Mouse (Mus musculus): ENCODE measurements around the gene Ryr3. TPM values are rescaled to one million over a fixed set of nuclear protein-coding genes. Genes with fewer than 3 reads are reported as not detected.
"Not testable (repeated sequence)": the region's sequence is repeated elsewhere in the genome, so short reads cannot be mapped to it uniquely, and the experiment has no call there.

The Ryr3 gene
- polyA plus RNA-seq, 1 experiment from 2014 or later = 0.91 TPM

GRCm38 (mm10) chr2:113091316-113091715 is 125.6 kb downstream of the Ryr3 start:
- H3K4me2 ChIP-seq (ENCODE audit: low read depth, low read length, severe bottlenecking); H3K36me3 ChIP-seq (ENCODE audit: control insufficient read depth, insufficient read depth, low read length); H3K9me3 ChIP-seq (ENCODE audit: control insufficient read depth, low read length); H3K27ac ChIP-seq (ENCODE audit: low read depth, low read length); ATAC-seq (replicated peaks; ENCODE audit: low FRiP score); H3K4me1 ChIP-seq (replicated peaks; ENCODE audit: control insufficient read depth, insufficient read depth, low read length); H3K4me3 ChIP-seq (ENCODE audit: low read depth, low read length); H3K9ac ChIP-seq (ENCODE audit: low read length); DNase-seq (ENCODE audit: low spot score); H3K27me3 ChIP-seq (ENCODE audit: control insufficient read depth, insufficient read depth, low read length): not testable (repeated sequence)
- 91% methylated on average over 1 of the region's 1 CpGs for WGBS

GRCm38 (mm10) chr2:113076396-113076795 is 140.5 kb downstream of the Ryr3 start:
- Histone ChIP-seq H3K4me3 (ENCODE audit: low read depth, low read length) (no peak overlapping the region), H3K9ac (ENCODE audit: low read length) (no peak overlapping the region), H3K9me3 (ENCODE audit: control insufficient read depth, low read length) (no peaks in the 10 kb centered on the region), H3K27ac (ENCODE audit: low read depth, low read length) (no peak overlapping the region), H3K4me2 (ENCODE audit: low read depth, low read length, severe bottlenecking) (no peak overlapping the region), H3K27me3 (ENCODE audit: control insufficient read depth, insufficient read depth, low read length) (no peaks in the 10 kb centered on the region), H3K36me3 (ENCODE audit: control insufficient read depth, insufficient read depth, low read length) (no peaks in the 10 kb centered on the region), H3K4me1 (replicated peaks; ENCODE audit: control insufficient read depth, insufficient read depth, low read length) (no peaks in the 10 kb centered on the region)
- no peak for ATAC-seq (replicated peaks; ENCODE audit: low FRiP score)
- no peak for DNase-seq (ENCODE audit: low spot score)
- 90% methylated on average over 4 of the region's 4 CpGs for WGBS

GRCm38 (mm10) chr2:113059367-113059766 is 157.5 kb downstream of the Ryr3 start:
- H3K4me1 ChIP-seq (replicated peaks; ENCODE audit: control insufficient read depth, insufficient read depth, low read length) = no peaks in the 10 kb centered on the region
- ATAC-seq (replicated peaks; ENCODE audit: low FRiP score) = no peak

GRCm38 (mm10) chr2:113058914-113059313 is 158.0 kb downstream of the Ryr3 start:
- no peak overlapping the region for H3K27ac ChIP-seq (ENCODE audit: low read depth, low read length)
- ATAC-seq (replicated peaks; ENCODE audit: low FRiP score) (no peak), DNase-seq (ENCODE audit: low spot score) (no peak)
- H3K9me3 ChIP-seq (ENCODE audit: control insufficient read depth, low read length) = no peaks in the 10 kb centered on the region
- no peak overlapping the region for H3K4me2 ChIP-seq (ENCODE audit: low read depth, low read length, severe bottlenecking)
- 73% methylated on average over 5 of the region's 5 CpGs for WGBS
- no peaks in the 10 kb centered on the region for H3K4me1 ChIP-seq (replicated peaks; ENCODE audit: control insufficient read depth, insufficient read depth, low read length)
- H3K36me3 ChIP-seq (ENCODE audit: control insufficient read depth, insufficient read depth, low read length) = no peaks in the 10 kb centered on the region
- no peak overlapping the region for H3K4me3 ChIP-seq (ENCODE audit: low read depth, low read length)
- no peak overlapping the region for H3K9ac ChIP-seq (ENCODE audit: low read length)
- H3K27me3 ChIP-seq (ENCODE audit: control insufficient read depth, insufficient read depth, low read length) = no peaks in the 10 kb centered on the region

More at GRCm38 (mm10) chr2:113059367-113059766, 157.5 kb downstream of the Ryr3 start:
- Histone ChIP-seq H3K4me2 (ENCODE audit: low read depth, low read length, severe bottlenecking) (no peak overlapping the region), H3K36me3 (ENCODE audit: control insufficient read depth, insufficient read depth, low read length) (no peaks in the 10 kb centered on the region), H3K4me3 (ENCODE audit: low read depth, low read length) (no peak overlapping the region), H3K9me3 (ENCODE audit: control insufficient read depth, low read length) (no peaks in the 10 kb centered on the region), H3K9ac (ENCODE audit: low read length) (no peak overlapping the region), H3K27me3 (ENCODE audit: control insufficient read depth, insufficient read depth, low read length) (no peaks in the 10 kb centered on the region), H3K27ac (ENCODE audit: low read depth, low read length) (no peak overlapping the region)
- DNase-seq (ENCODE audit: low spot score) = no peak
- WGBS = 84% methylated on average over 5 of the region's 5 CpGs

- Histone ChIP-seq H3K27ac (ENCODE audit: low read depth, low read length) (no peak overlapping the region), H3K36me3 (ENCODE audit: control insufficient read depth, insufficient read depth, low read length) (no peaks in the 10 kb centered on the region), H3K4me2 (ENCODE audit: low read depth, low read length, severe bottlenecking) (no peak overlapping the region), H3K4me1 (replicated peaks; ENCODE audit: control insufficient read depth, insufficient read depth, low read length) (no peaks in the 10 kb centered on the region), H3K9me3 (ENCODE audit: control insufficient read depth, low read length) (no peaks in the 10 kb centered on the region), H3K27me3 (ENCODE audit: control insufficient read depth, insufficient read depth, low read length) (no peaks in the 10 kb centered on the region), H3K9ac (ENCODE audit: low read length) (no peak overlapping the region), H3K4me3 (ENCODE audit: low read depth, low read length) (no peak overlapping the region)
- ATAC-seq (replicated peaks; ENCODE audit: low FRiP score) (no peak), DNase-seq (ENCODE audit: low spot score) (no peak)
- WGBS = 75% methylated on average over 3 of the region's 3 CpGs
Measured at GRCm38 (mm10) chr2:113058116-113058515, 158.8 kb downstream of the Ryr3 start.

GRCm38 (mm10) chr2:113055591-113055990 is 161.3 kb downstream of the Ryr3 start:
- no peak overlapping the region for H3K4me2 ChIP-seq (ENCODE audit: low read depth, low read length, severe bottlenecking)
- H3K36me3 ChIP-seq (ENCODE audit: control insufficient read depth, insufficient read depth, low read length) = no peaks in the 10 kb centered on the region
- ATAC-seq (replicated peaks; ENCODE audit: low FRiP score) (no peak), DNase-seq (ENCODE audit: low spot score) (no peak)
- no peak overlapping the region for H3K4me3 ChIP-seq (ENCODE audit: low read depth, low read length)
- no peak overlapping the region for H3K27ac ChIP-seq (ENCODE audit: low read depth, low read length)
- no peaks in the 10 kb centered on the region for H3K9me3 ChIP-seq (ENCODE audit: control insufficient read depth, low read length)
- H3K9ac ChIP-seq (ENCODE audit: low read length) = no peak overlapping the region
- H3K27me3 ChIP-seq (ENCODE audit: control insufficient read depth, insufficient read depth, low read length) = no peaks in the 10 kb centered on the region
- H3K4me1 ChIP-seq (replicated peaks; ENCODE audit: control insufficient read depth, insufficient read depth, low read length) = no peaks in the 10 kb centered on the region
- WGBS = 90% methylated on average over 2 of the region's 2 CpGs

GRCm38 (mm10) chr2:113049831-113050230 is 167.1 kb downstream of the Ryr3 start:
- no peak overlapping the region for H3K4me3 ChIP-seq (ENCODE audit: low read depth, low read length)
- no peak for ATAC-seq (replicated peaks; ENCODE audit: low FRiP score)
- H3K4me1 ChIP-seq (replicated peaks; ENCODE audit: control insufficient read depth, insufficient read depth, low read length) = no peaks in the 10 kb centered on the region
- 78% methylated on average over 1 of the region's 1 CpGs for WGBS
- no peaks in the 10 kb centered on the region for H3K36me3 ChIP-seq (ENCODE audit: control insufficient read depth, insufficient read depth, low read length)
- no peak overlapping the region for H3K4me2 ChIP-seq (ENCODE audit: low read depth, low read length, severe bottlenecking)
- no peak overlapping the region for H3K27ac ChIP-seq (ENCODE audit: low read depth, low read length)
- H3K9ac ChIP-seq (ENCODE audit: low read length) = no peak overlapping the region
- DNase-seq (ENCODE audit: low spot score) = no peak
- no peaks in the 10 kb centered on the region for H3K27me3 ChIP-seq (ENCODE audit: control insufficient read depth, insufficient read depth, low read length)
- H3K9me3 ChIP-seq (ENCODE audit: control insufficient read depth, low read length) = no peaks in the 10 kb centered on the region

GRCm38 (mm10) chr2:113036550-113036949 is 180.3 kb downstream of the Ryr3 start:
- no peaks in the 10 kb centered on the region for H3K27me3 ChIP-seq (ENCODE audit: control insufficient read depth, insufficient read depth, low read length)
- no peak for DNase-seq (ENCODE audit: low spot score)
- no peak overlapping the region for H3K4me3 ChIP-seq (ENCODE audit: low read depth, low read length)
- ATAC-seq (replicated peaks; ENCODE audit: low FRiP score) = no peak
- no peak overlapping the region for H3K9ac ChIP-seq (ENCODE audit: low read length)
- 88% methylated on average over 2 of the region's 2 CpGs for WGBS
- no peaks in the 10 kb centered on the region for H3K4me1 ChIP-seq (replicated peaks; ENCODE audit: control insufficient read depth, insufficient read depth, low read length)
- H3K4me2 ChIP-seq (ENCODE audit: low read depth, low read length, severe bottlenecking) = no peak overlapping the region
- H3K27ac ChIP-seq (ENCODE audit: low read depth, low read length) = no peak overlapping the region
- no peaks in the 10 kb centered on the region for H3K9me3 ChIP-seq (ENCODE audit: control insufficient read depth, low read length)
- no peaks in the 10 kb centered on the region for H3K36me3 ChIP-seq (ENCODE audit: control insufficient read depth, insufficient read depth, low read length)

- Histone ChIP-seq H3K4me1 (replicated peaks; ENCODE audit: control insufficient read depth, insufficient read depth, low read length) (no peaks in the 10 kb centered on the region), H3K4me3 (ENCODE audit: low read depth, low read length) (no peak overlapping the region), H3K9me3 (ENCODE audit: control insufficient read depth, low read length) (no peaks in the 10 kb centered on the region), H3K36me3 (ENCODE audit: control insufficient read depth, insufficient read depth, low read length) (no peaks in the 10 kb centered on the region), H3K27me3 (ENCODE audit: control insufficient read depth, insufficient read depth, low read length) (no peaks in the 10 kb centered on the region), H3K27ac (ENCODE audit: low read depth, low read length) (no peak overlapping the region), H3K9ac (ENCODE audit: low read length) (no peak overlapping the region), H3K4me2 (ENCODE audit: low read depth, low read length, severe bottlenecking) (no peak overlapping the region)
- ATAC-seq (replicated peaks; ENCODE audit: low FRiP score) = no peak
- DNase-seq (ENCODE audit: low spot score) = no peak
- 84% methylated on average over 5 of the region's 5 CpGs for WGBS
Measured at GRCm38 (mm10) chr2:113030689-113031088, 186.2 kb downstream of the Ryr3 start.

All from forebrain, embryonic 11.5 days (tissue).